Mouse (Mus musculus): ENCODE data around the gene Fam204a. TPM values are rescaled to one million over a fixed set of nuclear protein-coding genes. Genes with fewer than 3 reads are reported as not detected.

Fam204a gene
- polyA plus RNA-seq, 1 experiment from 2014 or later = 36.1 TPM

GRCm38 (mm10) chr19:60242620-60243019 lies 16.1 kb upstream of the Fam204a start:
- no peaks in the 10 kb centered on the region for H3K36me3 ChIP-seq (ENCODE audit: control insufficient read depth, insufficient read depth, low read length)
- WGBS = 80% methylated on average over 7 of the region's 7 CpGs
- ATAC-seq (ENCODE audit: low FRiP score, low TSS enrichment) = no peak

DNA sequence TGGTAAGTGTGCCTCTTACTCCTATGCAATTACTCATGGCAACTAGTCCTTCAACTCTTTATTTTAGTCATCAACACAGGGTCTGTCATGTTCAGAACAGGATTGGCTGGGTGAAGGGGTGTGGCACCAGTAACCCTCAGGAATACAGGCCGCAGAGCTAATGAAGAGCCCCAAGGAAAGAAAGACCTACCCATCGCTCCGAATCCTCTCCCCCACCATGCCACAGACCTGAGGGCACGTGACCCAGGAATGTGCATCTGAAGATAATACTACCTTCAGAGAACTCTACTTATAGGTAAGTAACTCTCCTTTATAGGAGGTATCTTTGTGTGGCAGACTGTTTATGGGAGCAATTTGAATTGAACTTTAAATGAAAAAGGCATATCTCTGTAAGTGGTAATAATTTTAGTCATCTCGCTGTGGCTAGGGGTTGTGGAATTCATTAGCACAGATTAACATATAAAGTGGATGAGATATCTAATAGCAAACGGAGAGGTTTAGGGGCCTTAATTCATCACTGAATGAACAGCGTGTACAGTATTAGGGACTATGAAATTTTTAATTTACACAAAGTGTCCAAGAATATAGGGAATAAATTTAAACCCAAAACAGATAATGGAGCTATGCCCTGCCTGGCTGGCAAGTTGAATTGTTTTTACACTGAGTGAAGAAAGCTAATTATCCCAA lies 15.6 kb upstream of the Fam204a start:
- ATAC-seq (ENCODE audit: low FRiP score, low TSS enrichment) (no peak), DNase-seq (ENCODE audit: low spot score) (no peak)
- H3K4me3 ChIP-seq (ENCODE audit: low read depth, low read length) = no peak overlapping the region
- H3K36me3 ChIP-seq (ENCODE audit: control insufficient read depth, insufficient read depth, low read length) = no peaks in the 10 kb centered on the region
- TF ChIP-seq EP300 (optimal IDR thresholded peaks at IDR 0.05) (no peak), CTCF (IDR thresholded peaks at IDR 0.05; ENCODE audit: low read depth) (no peak)
- H3K9ac ChIP-seq (ENCODE audit: low read length) = no peak overlapping the region
- H3K27ac ChIP-seq (replicated peaks) = no peak overlapping the region
- no peaks in the 10 kb centered on the region for H3K27me3 ChIP-seq (ENCODE audit: control insufficient read depth, insufficient read depth, low read length)
- no peaks in the 10 kb centered on the region for H3K9me3 ChIP-seq (ENCODE audit: control insufficient read depth, low read length)
- 83% methylated on average over 7 of the region's 7 CpGs for WGBS
- H3K4me2 ChIP-seq (replicated peaks; ENCODE audit: low read depth) = no peak overlapping the region
- no peaks in the 10 kb centered on the region for H3K4me1 ChIP-seq (replicated peaks; ENCODE audit: control insufficient read depth, insufficient read depth)

More at GRCm38 (mm10) chr19:60242620-60243019, 16.1 kb upstream of the Fam204a start:
- no peaks in the 10 kb centered on the region for H3K4me1 ChIP-seq (replicated peaks; ENCODE audit: control insufficient read depth, insufficient read depth)
- H3K9ac ChIP-seq (ENCODE audit: low read length) = no peak overlapping the region
- no peak overlapping the region for H3K27ac ChIP-seq (replicated peaks)
- TF ChIP-seq CTCF (IDR thresholded peaks at IDR 0.05; ENCODE audit: low read depth) = no peak
- TF ChIP-seq EP300 (optimal IDR thresholded peaks at IDR 0.05) = no peak
- H3K4me3 ChIP-seq (ENCODE audit: low read depth, low read length) = no peak overlapping the region
- no peak overlapping the region for H3K4me2 ChIP-seq (replicated peaks; ENCODE audit: low read depth)
- DNase-seq (ENCODE audit: low spot score) = no peak
- no peaks in the 10 kb centered on the region for H3K9me3 ChIP-seq (ENCODE audit: control insufficient read depth, low read length)
- H3K27me3 ChIP-seq (ENCODE audit: control insufficient read depth, insufficient read depth, low read length) = no peaks in the 10 kb centered on the region

- no peaks in the 10 kb centered on the region; the same call in 1 of the 2 replicates for H3K4me1 ChIP-seq (replicated peaks; ENCODE audit: control insufficient read depth, insufficient read depth)
- H3K36me3 ChIP-seq (ENCODE audit: control insufficient read depth, insufficient read depth, low read length) = no peaks in the 10 kb centered on the region
- no peak overlapping the region for H3K27ac ChIP-seq (replicated peaks)
- H3K4me3 ChIP-seq (ENCODE audit: low read depth, low read length) = no peak overlapping the region
- H3K4me2 ChIP-seq (replicated peaks; ENCODE audit: low read depth) = no peak overlapping the region
- peak; percentile 70; the same call in 1 of the 2 replicates for ATAC-seq (ENCODE audit: low FRiP score, low TSS enrichment)
- H3K9ac ChIP-seq (ENCODE audit: low read length) = no peak overlapping the region
- H3K27me3 ChIP-seq (ENCODE audit: control insufficient read depth, insufficient read depth, low read length) = no peaks in the 10 kb centered on the region
- DNase-seq (ENCODE audit: low spot score) = no peak
- TF ChIP-seq EP300 (optimal IDR thresholded peaks at IDR 0.05) = no peak
- no peak for TF ChIP-seq CTCF (IDR thresholded peaks at IDR 0.05; ENCODE audit: low read depth)
- 67% methylated on average over 2 of the region's 2 CpGs for WGBS
- no peaks in the 10 kb centered on the region for H3K9me3 ChIP-seq (ENCODE audit: control insufficient read depth, low read length)
Measured at GRCm38 (mm10) chr19:60231542-60231941, 5.0 kb upstream of the Fam204a start.

- Histone ChIP-seq H3K4me3 (ENCODE audit: low read depth, low read length) (peak overlapping the region; percentile 96), H3K27me3 (ENCODE audit: control insufficient read depth, insufficient read depth, low read length) (no peaks in the 10 kb centered on the region), H3K9me3 (ENCODE audit: control insufficient read depth, low read length) (no peaks in the 10 kb centered on the region), H3K9ac (ENCODE audit: low read length) (no peak overlapping the region), H3K27ac (replicated peaks) (no peak overlapping the region), H3K4me2 (replicated peaks; ENCODE audit: low read depth) (peak overlapping the region; percentile 27; the same call in 1 of the 2 replicates), H3K4me1 (replicated peaks; ENCODE audit: control insufficient read depth, insufficient read depth) (no peaks in the 10 kb centered on the region; the same call in 1 of the 2 replicates), H3K36me3 (ENCODE audit: control insufficient read depth, insufficient read depth, low read length) (no peaks in the 10 kb centered on the region)
- TF ChIP-seq CTCF (IDR thresholded peaks at IDR 0.05; ENCODE audit: low read depth) = no peak
- no peak for TF ChIP-seq EP300 (optimal IDR thresholded peaks at IDR 0.05)
- peak; percentile 37; the same call in 1 of the 2 replicates for ATAC-seq (ENCODE audit: low FRiP score, low TSS enrichment)
- DNase-seq (ENCODE audit: low spot score) = no peak
- 56% methylated on average over 8 of the region's 8 CpGs for WGBS
Measured at GRCm38 (mm10) chr19:60226845-60227235, 339 bp upstream of the Fam204a start.

GRCm38 (mm10) chr19:60219395-60219794 lies 7.1 kb downstream of the Fam204a start:
- DNase-seq (ENCODE audit: low spot score) (no peak), ATAC-seq (ENCODE audit: low FRiP score, low TSS enrichment) (no peak)
- Histone ChIP-seq H3K4me1 (replicated peaks; ENCODE audit: control insufficient read depth, insufficient read depth) (no peaks in the 10 kb centered on the region), H3K9me3 (ENCODE audit: control insufficient read depth, low read length) (no peaks in the 10 kb centered on the region), H3K4me2 (replicated peaks; ENCODE audit: low read depth) (no peak overlapping the region), H3K27ac (replicated peaks) (no peak overlapping the region), H3K27me3 (ENCODE audit: control insufficient read depth, insufficient read depth, low read length) (no peaks in the 10 kb centered on the region), H3K4me3 (ENCODE audit: low read depth, low read length) (no peak overlapping the region), H3K9ac (ENCODE audit: low read length) (no peak overlapping the region), H3K36me3 (ENCODE audit: control insufficient read depth, insufficient read depth, low read length) (no peaks in the 10 kb centered on the region)
- TF ChIP-seq CTCF (IDR thresholded peaks at IDR 0.05; ENCODE audit: low read depth) (no peak), EP300 (optimal IDR thresholded peaks at IDR 0.05) (no peak)
- WGBS = 79% methylated on average over 7 of the region's 7 CpGs

GRCm38 (mm10) chr19:60217985-60218384 lies 8.5 kb downstream of the Fam204a start:
- no peak overlapping the region for H3K9ac ChIP-seq (ENCODE audit: low read length)

More at GRCm38 (mm10) chr19:60217985-60218384, 8.5 kb downstream of the Fam204a start:
- H3K4me2 ChIP-seq (replicated peaks; ENCODE audit: low read depth) = no peak overlapping the region
- no peak overlapping the region for H3K27ac ChIP-seq (replicated peaks)
- no peaks in the 10 kb centered on the region for H3K36me3 ChIP-seq (ENCODE audit: control insufficient read depth, insufficient read depth, low read length)
- H3K9me3 ChIP-seq (ENCODE audit: control insufficient read depth, low read length) = no peaks in the 10 kb centered on the region
- H3K4me1 ChIP-seq (replicated peaks; ENCODE audit: control insufficient read depth, insufficient read depth) = no peaks in the 10 kb centered on the region
- no peak overlapping the region for H3K4me3 ChIP-seq (ENCODE audit: low read depth, low read length)
- DNase-seq (ENCODE audit: low spot score) (no peak), ATAC-seq (ENCODE audit: low FRiP score, low TSS enrichment) (no peak)
- H3K27me3 ChIP-seq (ENCODE audit: control insufficient read depth, insufficient read depth, low read length) = no peaks in the 10 kb centered on the region
- TF ChIP-seq CTCF (IDR thresholded peaks at IDR 0.05; ENCODE audit: low read depth) = no peak
- no peak for TF ChIP-seq EP300 (optimal IDR thresholded peaks at IDR 0.05)
- 44% methylated on average over 2 of the region's 2 CpGs for WGBS
